Mouse (Mus musculus) CD8-positive naive resting alpha-beta T cell, adult 57 days (primary cell): Measurements from ENCODE around the gene Rbbp5. TPM values are rescaled to one million over a fixed set of nuclear protein-coding genes. Genes with fewer than 3 reads are reported as not detected.

Source experiments
- total RNA-seq: library from RNA; stranded (reverse); gene quantifications from one replicate; pipeline ENCODE4 v1.2.4, GENCODE M21; 2023

Rbbp5 gene
- total RNA-seq, result 52.2 TPM

GRCm38 (mm10) chr1:132476928-132477691, at the start of gene Rbbp5:
Gene Rbbp5, plus strand, starts transcription at chr1:132477365.

DNA sequence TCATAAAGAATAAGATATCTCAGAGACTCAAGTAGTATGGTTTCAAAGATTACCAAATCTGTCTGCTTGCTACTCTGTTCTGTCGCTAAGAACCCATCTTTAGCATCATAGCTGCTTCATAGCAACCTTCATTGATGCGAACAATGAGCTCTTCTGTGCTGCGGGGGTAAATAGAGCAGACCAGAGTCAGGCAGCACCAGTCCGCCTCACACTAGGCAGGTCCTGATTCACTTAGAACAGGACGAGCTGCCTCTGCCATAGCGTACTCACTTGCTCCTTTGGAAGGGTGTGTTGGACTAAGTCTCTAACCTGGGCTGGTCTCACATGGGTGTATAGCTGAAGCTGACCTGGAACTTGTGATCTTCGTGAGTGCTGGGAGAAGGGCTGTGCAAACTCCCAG, 28.9 kb downstream of the Rbbp5 start, which contains the start of gene Tmem81:
TSS of gene Tmem81 (plus strand) at position 173 of the 400 bp plus-strand sequence.

DNA sequence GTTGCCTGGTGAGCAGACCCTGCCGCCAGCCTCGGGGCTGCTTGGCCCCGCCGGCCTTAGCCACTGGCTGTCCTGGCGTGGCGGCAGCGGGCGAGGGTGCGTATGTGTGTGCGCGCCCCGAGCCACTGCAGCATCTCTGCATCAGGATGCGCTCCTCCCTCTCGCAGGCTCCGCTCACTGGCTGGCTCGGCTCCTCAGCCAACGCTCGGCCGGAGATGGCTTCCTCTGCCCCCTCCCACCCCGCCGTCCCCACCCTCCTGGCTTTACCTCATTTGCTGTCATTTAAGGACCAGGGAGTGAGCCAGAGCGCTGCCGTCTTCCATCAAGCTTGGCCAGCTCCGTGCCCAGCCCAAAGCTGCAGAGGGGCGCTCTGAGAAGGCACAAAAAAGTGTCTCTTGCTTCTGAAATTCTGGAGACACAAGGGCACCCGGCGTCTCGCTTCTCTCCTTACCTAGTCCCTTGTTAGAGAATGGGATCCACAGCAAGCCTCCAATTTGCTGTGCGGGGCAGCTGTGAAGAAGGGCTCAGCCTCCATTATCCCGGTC, 65.7 kb downstream of the Rbbp5 start, which contains the start of gene Cntn2:
TSS of gene Cntn2 (minus strand) at position 495 of the 545 bp plus-strand sequence.

Other genes with a start within 250 kb of the Rbbp5 start
- not detected for gene Gm10188, start 247.6 kb upstream of the Rbbp5 start, total RNA-seq
- not detected for gene Klhdc8a, start 178.7 kb upstream of the Rbbp5 start, total RNA-seq
- 13.2 TPM for gene Nuak2, start 161.2 kb upstream of the Rbbp5 start, total RNA-seq
- gene Tmcc2, start 86.1 kb upstream of the Rbbp5 start, total RNA-seq, result 0.83 TPM
- gene Dstyk, start 59.8 kb upstream of the Rbbp5 start, total RNA-seq, result 21.5 TPM
- gene Tmem81, start 28.9 kb downstream of the Rbbp5 start, total RNA-seq, result 13.5 TPM
- 0.92 TPM for gene Cntn2, start 65.9 kb downstream of the Rbbp5 start, total RNA-seq